Mouse (Mus musculus): ENCODE data around the gene Sema4a. TPM values are rescaled to one million over a fixed set of nuclear protein-coding genes. Genes with fewer than 3 reads are reported as not detected.

Gene Sema4a
- polyA plus RNA-seq, 1 experiment from 2014 or later, result 16.3 TPM

DNA sequence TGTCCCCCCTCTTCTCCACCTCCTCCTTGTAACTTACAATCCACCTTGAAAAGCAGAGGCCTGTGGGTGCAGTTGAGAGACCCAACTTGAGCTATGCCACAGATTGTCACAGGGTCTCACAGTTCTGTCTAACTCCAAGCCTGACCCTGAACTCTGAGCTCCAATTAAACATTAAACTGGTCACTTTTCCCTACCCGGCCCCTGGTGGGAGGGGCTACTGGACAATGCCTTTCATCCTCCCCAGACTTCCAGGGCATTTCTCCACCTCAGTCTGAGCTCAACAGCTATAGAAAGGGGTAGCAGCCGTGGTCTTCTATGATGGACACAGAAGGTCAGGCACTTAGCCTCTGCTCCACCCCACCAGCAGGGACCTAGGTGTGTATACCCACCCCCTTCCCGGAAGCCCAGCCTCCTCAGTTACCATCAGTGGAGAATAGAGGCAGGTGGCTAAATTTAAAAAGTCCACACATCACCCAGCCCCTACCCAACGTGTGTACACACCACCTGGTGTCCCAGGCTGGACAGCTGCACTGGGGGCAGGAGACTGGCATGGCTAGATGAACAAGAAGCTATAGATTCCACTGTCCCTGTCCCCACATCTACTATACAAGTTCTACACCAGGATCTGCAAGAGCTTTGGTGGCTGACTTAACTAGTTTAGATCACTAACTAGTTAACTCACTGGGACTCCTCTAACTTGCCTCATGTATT, 39.8 kb upstream of the Sema4a start:
- H3K4me3 ChIP-seq, result no peak overlapping the region
- H3K36me3 ChIP-seq, result no peaks in the 10 kb centered on the region
- no peaks in the 10 kb centered on the region for H3K9me3 ChIP-seq
- H3K9ac ChIP-seq (replicated peaks), result no peak overlapping the region
- H3K27ac ChIP-seq (replicated peaks), result no peak overlapping the region
- no peak for ATAC-seq (replicated peaks)
- H3K4me2 ChIP-seq (replicated peaks), result no peak overlapping the region
- no peaks in the 10 kb centered on the region for H3K27me3 ChIP-seq
- WGBS, result 47% methylated on average over 4 of the region's 4 CpGs
- peaks cover 18% of the 10 kb centered on the region for H3K4me1 ChIP-seq

DNA sequence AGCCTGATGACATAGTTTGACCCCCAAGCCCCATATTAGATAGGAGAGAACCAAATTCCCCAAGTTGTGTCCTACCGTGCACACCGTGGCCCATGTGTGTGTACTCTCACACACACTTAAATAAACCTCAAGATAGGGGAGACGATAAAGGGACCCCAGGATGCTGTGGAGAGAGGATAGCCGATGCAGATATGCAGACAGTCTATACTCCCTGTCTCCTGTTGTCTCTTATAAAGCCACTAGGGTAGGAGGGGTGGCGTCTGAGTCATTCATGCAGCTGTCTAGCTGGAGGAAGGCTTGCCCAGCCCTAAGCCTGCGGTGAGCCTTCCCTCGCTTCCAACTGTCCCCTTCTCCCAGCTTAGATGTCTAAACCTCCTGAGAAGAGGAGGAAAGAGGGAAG, 39.1 kb upstream of the Sema4a start:
- no peaks in the 10 kb centered on the region for H3K9me3 ChIP-seq
- H3K4me3 ChIP-seq, result no peak overlapping the region
- H3K27me3 ChIP-seq, result no peaks in the 10 kb centered on the region
- no peaks in the 10 kb centered on the region for H3K36me3 ChIP-seq
- H3K4me2 ChIP-seq (replicated peaks), result no peak overlapping the region
- no peak for ATAC-seq (replicated peaks)
- peaks cover 18% of the 10 kb centered on the region for H3K4me1 ChIP-seq
- no peak overlapping the region for H3K27ac ChIP-seq (replicated peaks)
- H3K9ac ChIP-seq (replicated peaks), result no peak overlapping the region
- WGBS, result 84% methylated on average over 7 of the region's 7 CpGs

DNA sequence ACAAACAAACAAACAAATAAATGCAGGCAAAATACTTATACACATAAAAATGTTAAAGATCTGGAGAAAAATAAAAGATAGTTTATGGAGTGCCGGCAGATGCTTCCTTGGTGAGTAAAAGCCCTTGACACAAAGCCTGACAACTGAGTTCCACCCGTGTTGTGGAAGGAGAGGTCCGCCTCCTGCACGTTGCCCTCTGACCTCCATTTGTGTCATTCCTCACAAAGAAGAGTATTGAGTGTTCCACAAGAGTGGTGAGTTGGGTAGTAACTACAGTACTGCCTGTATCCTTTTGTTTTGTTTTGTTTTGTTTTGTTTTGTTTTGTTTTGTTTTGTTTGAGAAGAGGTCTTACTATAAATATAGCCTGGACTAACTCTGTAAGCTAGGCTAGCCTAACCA, 38.6 kb upstream of the Sema4a start:
- Histone ChIP-seq H3K4me1 (peaks cover 18% of the 10 kb centered on the region), H3K4me2 (replicated peaks) (no peak overlapping the region), H3K9me3 (no peaks in the 10 kb centered on the region), H3K27ac (replicated peaks) (no peak overlapping the region), H3K27me3 (no peaks in the 10 kb centered on the region), H3K9ac (replicated peaks) (no peak overlapping the region), H3K36me3 (no peaks in the 10 kb centered on the region), H3K4me3 (no peak overlapping the region)
- ATAC-seq (replicated peaks), result no peak
- 71% methylated on average over 4 of the region's 4 CpGs for WGBS

DNA sequence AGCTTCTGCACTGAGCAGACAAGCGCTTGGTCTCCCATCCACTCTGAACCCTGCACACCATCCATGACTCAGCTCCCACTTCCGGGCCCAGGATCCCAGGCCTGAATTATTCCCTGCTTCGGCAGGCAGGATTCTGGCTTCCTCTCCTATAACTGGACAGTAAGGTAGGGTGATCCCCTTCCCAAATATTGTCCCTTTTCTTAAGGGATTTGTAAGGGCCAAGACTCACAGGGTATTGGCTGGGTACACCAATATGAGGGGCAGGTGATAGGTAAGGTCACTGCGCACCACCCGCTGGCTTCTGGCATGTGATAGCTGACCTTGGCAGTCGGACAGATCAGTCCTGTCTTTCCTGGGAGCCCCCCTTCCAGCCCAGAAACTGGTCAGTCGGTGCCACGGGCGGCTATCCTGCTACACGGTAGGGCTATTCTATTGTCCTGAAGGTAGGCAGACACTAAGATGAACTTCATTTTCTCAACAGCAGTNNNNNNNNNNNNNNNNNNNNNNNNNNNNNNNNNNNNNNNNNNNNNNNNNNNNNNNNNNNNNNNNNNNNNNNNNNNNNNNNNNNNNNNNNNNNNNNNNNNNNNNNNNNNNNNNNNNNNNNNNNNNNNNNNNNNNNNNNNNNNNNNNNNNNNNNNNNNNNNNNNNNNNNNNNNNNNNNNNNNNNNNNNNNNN, 34.9 kb upstream of the Sema4a start:
- H3K4me2 ChIP-seq (replicated peaks), result no peak overlapping the region
- H3K27ac ChIP-seq (replicated peaks), result no peak overlapping the region
- no peak overlapping the region for H3K4me3 ChIP-seq
- H3K27me3 ChIP-seq, result no peaks in the 10 kb centered on the region
- peaks cover 12% of the 10 kb centered on the region for H3K4me1 ChIP-seq
- no peak overlapping the region for H3K9ac ChIP-seq (replicated peaks)
- ATAC-seq (replicated peaks), result no peak
- no peaks in the 10 kb centered on the region for H3K9me3 ChIP-seq
- 80% methylated on average over 10 of the region's 10 CpGs for WGBS
- no peaks in the 10 kb centered on the region for H3K36me3 ChIP-seq

DNA sequence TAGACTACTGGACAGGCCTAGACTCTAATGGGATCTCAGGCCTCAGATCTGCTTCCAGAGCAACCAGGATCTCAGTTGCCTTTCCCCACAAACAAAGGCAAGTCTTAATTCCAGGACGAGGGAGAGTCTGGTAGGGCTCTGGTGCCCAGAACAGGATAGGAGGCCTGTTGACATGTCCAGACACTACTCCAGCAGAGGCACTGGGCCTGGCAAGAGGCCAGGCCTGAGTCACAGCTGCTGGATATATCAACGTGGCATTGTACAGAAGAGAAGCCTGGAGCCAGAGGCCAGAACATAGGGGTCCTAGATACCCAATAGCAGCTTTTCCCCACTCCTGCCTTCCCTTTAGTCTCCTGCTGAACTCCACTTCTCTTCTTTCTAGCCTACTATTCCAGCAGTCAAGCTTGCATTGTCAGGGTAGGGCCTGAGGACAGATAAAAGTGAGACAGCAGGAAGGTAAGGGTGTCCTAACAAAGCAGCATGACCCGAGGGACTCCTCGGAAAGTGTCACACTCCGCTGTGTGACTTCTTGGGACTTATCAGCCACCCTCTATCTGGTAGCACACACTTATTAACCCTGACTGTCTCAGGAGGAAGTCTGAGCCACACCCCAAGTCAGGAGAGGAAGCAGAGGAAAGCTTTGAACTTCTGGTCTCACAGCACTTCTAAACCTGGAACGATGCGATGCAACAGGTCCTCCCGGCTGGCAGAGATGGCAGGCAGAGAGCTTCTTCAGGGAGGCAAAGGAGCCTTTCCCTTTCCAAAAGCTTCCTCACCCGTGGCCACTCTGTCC, 34.0 kb upstream of the Sema4a start:
- H3K4me2 ChIP-seq (replicated peaks), result no peak overlapping the region
- no peak overlapping the region for H3K27ac ChIP-seq (replicated peaks)
- H3K27me3 ChIP-seq, result no peaks in the 10 kb centered on the region
- 67% methylated on average over 9 of the region's 9 CpGs for WGBS
- no peaks in the 10 kb centered on the region for H3K36me3 ChIP-seq
- peaks cover 12% of the 10 kb centered on the region for H3K4me1 ChIP-seq
- no peaks in the 10 kb centered on the region for H3K9me3 ChIP-seq
- H3K4me3 ChIP-seq, result no peak overlapping the region
- no peak overlapping the region; the same call in 1 of the 2 replicates for H3K9ac ChIP-seq (replicated peaks)
- ATAC-seq (replicated peaks), result no peak

DNA sequence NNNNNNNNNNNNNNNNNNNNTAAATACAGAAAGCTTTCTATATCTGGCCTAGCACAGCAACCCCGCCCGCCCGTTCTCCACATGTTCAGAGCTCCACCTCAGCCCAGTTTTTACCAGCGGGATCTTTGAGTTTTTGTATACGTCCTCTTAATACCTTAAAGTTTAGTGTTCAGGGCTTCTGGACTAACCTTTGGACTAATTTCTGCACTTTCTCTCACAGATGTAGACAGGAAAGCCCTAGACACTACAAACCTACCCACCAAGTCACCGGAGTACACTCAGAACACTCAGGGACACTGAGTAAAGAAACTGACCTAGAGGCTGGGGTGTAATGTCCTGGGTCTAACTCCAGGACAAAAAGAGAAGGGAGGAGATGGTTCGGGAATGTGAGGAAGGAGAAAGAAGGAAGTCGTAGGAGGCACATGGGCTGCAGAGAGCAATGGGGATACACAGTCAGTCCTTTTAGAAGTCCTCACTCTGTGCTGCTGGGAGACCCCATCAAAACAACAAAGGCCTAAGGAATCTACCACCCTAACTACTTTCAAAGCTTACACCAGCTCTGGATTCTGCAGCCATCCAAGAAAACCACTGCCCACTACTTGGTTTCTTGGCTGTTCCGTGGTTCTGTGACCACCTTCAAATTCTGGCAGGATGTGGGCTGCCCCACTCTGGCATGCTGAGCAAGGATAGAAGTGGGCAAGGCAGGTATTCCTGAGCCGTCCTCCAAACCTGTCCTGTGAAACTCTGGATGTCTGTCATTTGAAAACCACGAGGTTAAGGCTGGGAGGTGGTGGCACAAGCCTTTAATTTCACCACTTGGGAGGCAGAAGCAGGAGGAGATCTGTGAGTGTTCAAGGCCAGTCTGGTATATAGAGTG, 33.0 kb upstream of the Sema4a start:
- Histone ChIP-seq H3K4me2 (replicated peaks) (no peak overlapping the region), H3K36me3 (no peaks in the 10 kb centered on the region), H3K27me3 (no peaks in the 10 kb centered on the region), H3K9me3 (no peaks in the 10 kb centered on the region), H3K4me3 (no peak overlapping the region), H3K9ac (replicated peaks) (no peak overlapping the region), H3K4me1 (peaks cover 12% of the 10 kb centered on the region), H3K27ac (replicated peaks) (no peak overlapping the region)
- 83% methylated on average over 11 of the region's 11 CpGs for WGBS
- no peak for ATAC-seq (replicated peaks)

DNA sequence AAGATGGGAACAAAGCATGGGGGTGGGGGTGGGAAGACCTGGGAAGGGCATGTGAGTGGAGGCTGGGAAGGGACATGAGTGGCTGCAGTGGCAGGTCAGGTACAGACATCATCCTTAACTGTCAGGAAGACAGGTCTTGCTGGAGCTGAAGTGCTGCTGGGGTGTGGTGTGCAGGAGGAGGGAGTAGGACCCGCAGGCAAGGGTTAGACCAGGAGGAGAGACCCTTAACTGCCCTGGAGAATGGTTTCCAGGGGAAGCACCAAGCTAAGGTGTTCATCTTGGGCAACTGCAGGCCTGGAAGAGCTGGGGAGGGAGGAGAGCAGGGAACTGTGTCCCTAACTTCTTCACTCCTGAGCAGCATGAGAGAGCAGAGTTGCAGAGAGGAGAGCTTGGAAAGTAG, 26.4 kb upstream of the Sema4a start:
- Histone ChIP-seq H3K4me3 (no peak overlapping the region), H3K27ac (replicated peaks) (no peak overlapping the region), H3K4me2 (replicated peaks) (no peak overlapping the region), H3K9me3 (no peaks in the 10 kb centered on the region), H3K4me1 (peaks cover 12% of the 10 kb centered on the region), H3K9ac (replicated peaks) (no peak overlapping the region), H3K27me3 (peaks cover 36% of the 10 kb centered on the region), H3K36me3 (no peaks in the 10 kb centered on the region)
- WGBS, result 87% methylated on average over 1 of the region's 1 CpGs
- no peak for ATAC-seq (replicated peaks)

DNA sequence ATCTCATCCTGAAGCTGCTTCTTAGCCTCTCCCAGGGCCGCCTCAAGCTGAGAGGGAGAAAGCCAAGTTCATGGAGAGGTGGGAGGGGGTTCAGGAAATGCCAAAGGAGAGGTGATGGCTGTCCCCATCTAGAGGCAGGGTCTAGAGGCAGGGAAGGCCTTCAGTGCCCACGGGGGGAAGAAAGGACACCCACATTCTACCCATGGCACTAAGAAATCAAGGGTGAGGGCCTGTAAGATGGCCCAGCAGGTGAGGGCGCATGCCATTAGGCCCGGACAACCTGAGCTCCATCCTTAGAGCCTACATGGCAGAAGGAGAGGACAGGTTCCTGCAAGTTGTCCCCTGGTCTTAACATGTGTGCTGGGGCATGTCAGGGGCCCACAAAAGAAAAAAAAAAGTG, 25.9 kb upstream of the Sema4a start:
- Histone ChIP-seq H3K36me3 (no peaks in the 10 kb centered on the region), H3K27me3 (peaks cover 37% of the 10 kb centered on the region), H3K4me1 (peaks cover 15% of the 10 kb centered on the region), H3K9ac (replicated peaks) (no peak overlapping the region), H3K4me3 (no peak overlapping the region), H3K4me2 (replicated peaks) (no peak overlapping the region), H3K27ac (replicated peaks) (no peak overlapping the region), H3K9me3 (no peaks in the 10 kb centered on the region)
- no peak for ATAC-seq (replicated peaks)
- WGBS, result 72% methylated on average over 4 of the region's 4 CpGs

DNA sequence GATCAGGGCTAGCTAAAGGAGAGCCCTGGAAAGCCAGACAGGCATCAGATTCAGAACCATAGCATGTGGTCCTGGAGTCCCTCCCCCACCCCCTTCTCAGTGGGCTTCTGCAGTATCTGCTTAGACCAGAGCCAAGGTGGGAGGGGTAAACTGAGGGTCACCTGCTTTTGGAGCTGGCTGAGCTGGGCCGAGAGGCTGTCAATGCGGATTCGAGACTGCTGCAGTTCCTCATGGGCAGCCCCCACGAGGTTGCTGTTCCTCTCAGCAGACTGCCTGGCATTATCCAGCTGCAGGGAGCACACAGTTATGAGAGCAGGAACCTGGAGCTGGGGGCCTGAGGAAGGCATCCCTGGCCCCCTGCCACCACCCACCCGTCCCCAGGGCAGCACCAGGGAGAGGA, 25.1 kb upstream of the Sema4a start:
- Histone ChIP-seq H3K4me1 (peaks cover 16% of the 10 kb centered on the region), H3K36me3 (no peaks in the 10 kb centered on the region), H3K27ac (replicated peaks) (no peak overlapping the region), H3K4me3 (no peak overlapping the region), H3K9me3 (no peaks in the 10 kb centered on the region), H3K27me3 (peaks cover 37% of the 10 kb centered on the region), H3K4me2 (replicated peaks) (no peak overlapping the region), H3K9ac (replicated peaks) (no peak overlapping the region)
- WGBS, result 72% methylated on average over 5 of the region's 5 CpGs
- ATAC-seq (replicated peaks), result no peak

DNA sequence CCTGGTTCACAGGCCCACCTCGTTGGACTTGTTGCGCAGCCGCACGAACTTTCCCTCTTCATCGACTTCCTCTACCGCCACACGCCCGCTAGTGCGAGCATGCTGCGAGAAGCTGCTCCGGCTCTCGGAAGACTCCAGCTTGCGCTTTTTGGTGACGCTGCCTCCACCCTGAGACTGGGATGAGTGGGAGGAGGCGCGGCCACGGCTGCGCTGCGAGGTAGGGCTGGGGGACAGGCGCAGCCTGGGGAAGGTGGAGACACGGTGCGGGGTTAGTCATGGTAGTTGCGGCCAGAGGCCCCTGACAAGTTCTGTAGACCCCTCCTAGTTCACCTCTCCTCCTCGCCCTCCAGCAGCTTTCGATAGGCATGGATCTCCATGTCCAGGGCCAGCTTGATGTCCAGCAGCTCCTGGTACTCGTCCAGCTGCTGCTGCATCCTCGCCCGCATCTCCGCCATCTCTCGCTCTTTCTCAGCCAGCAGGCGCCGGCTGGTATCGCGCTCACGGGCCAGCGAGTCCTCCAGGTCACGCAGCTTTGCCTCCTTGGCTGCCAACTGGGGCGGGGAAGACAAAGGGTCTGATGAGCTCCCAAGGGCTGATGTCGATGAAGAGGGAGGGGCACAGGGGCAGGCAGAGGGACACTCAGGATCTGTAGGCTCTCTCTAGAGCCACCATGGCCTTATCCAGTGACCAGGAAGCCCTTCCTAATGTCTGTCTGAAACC, 23.8 kb upstream of the Sema4a start:
- Histone ChIP-seq H3K27me3 (peaks cover 37% of the 10 kb centered on the region), H3K9ac (replicated peaks) (no peak overlapping the region; the same call in 1 of the 2 replicates)

DNA sequence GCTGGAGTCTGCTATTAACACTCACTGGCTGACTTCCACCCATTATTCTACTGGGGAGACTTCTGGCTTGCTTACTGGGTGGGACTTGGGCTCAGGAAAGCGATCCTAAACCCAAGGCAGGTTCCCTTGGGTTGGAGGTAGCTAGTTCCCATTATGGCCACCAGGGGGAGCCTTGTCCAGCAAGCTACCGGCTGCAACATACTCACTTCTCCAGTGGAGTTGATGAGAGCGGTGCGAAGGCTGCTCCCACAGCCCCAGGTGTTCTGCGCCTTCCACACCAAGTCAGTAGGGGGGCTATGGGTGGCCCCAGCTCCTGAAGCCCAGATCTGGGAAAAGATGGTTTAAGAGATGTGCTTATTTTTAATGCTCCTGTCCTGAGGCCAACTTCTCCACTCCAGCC, 22.6 kb upstream of the Sema4a start:
- WGBS, result 7% methylated on average over 5 of the region's 5 CpGs
- H3K4me1 ChIP-seq, result peaks cover 16% of the 10 kb centered on the region
- H3K4me2 ChIP-seq (replicated peaks), result no peak overlapping the region
- no peaks in the 10 kb centered on the region for H3K36me3 ChIP-seq
- H3K9me3 ChIP-seq, result no peaks in the 10 kb centered on the region
- H3K27me3 ChIP-seq, result peaks cover 37% of the 10 kb centered on the region
- H3K9ac ChIP-seq (replicated peaks), result no peak overlapping the region
- no peak overlapping the region for H3K27ac ChIP-seq (replicated peaks)
- H3K4me3 ChIP-seq, result no peak overlapping the region
- ATAC-seq (replicated peaks), result peak; percentile 59

More for the DNA sequence above, 23.8 kb upstream of the Sema4a start:
- H3K36me3 ChIP-seq, result no peaks in the 10 kb centered on the region
- no peaks in the 10 kb centered on the region for H3K9me3 ChIP-seq
- H3K27ac ChIP-seq (replicated peaks), result no peak overlapping the region
- 14% methylated on average over 39 of the region's 39 CpGs for WGBS
- H3K4me3 ChIP-seq, result peak overlapping the region; percentile 4; the same call in 1 of the 2 replicates
- H3K4me1 ChIP-seq, result peaks cover 16% of the 10 kb centered on the region
- peak overlapping the region; percentile 25 for H3K4me2 ChIP-seq (replicated peaks)
- no peak for ATAC-seq (replicated peaks)

Measured in forebrain, embryonic 15.5 days (tissue).